8 mouse cellular contexts compared by ENCODE assay signal in the genomic region with DNA sequence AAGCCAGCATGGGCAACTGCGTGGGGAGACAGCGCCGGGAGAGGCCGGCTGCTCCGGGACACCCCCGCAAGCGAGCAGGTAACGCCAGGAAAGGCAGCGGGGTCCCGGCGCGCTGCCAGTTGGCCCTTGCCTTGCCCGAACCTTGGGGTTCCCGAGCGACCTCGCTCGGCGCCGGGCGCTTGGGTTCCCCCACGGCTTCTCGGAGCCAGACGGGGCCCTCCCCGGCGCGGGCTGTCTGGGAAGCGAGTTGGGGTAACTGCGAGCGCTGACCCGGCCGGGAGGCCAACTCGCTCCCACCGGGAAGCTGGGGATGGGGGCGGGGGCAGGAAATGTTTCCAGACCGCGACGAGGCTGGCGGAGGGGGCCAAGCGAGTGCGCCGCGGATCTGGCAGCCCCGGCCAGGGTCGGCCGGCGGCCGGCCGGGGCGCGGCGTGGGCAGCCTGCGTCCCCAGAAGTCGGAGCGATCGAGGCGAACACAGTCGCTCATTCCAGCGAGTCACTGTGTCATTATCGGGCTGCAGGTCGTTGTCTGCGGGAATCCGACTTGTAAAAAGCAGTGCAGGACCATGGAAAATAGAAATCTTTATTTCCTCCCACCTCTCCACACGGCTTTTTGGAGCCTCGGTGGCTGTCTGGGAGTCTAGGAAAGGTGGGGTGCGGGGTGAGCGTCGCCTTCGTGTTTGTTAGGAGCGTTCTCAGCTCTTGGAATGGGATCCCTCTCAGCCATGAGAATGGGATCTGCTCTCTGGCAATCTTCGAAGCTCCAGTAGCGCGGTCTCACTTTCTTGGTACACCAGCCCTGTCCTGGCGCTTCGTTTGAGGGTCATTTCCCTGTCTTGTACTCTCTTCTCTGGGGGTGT. TPM values are rescaled to one million over a fixed set of nuclear protein-coding genes. Genes with fewer than 3 reads are reported as not detected.
DNase-seq lines count a peak whose midpoint lies in the region; ATAC-seq and TF ChIP-seq lines count a peak whose summit lies in the region.

No protein-coding gene starts in this region.

- H3K9me3 ChIP-seq in forebrain, embryonic 15.5 days = no peaks in the 10 kb centered on the region
- H3K9me3 ChIP-seq in hindbrain, embryonic 12.5 days (replicated peaks) = no peaks in the 10 kb centered on the region
- no peaks in the 10 kb centered on the region for H3K9me3 ChIP-seq in liver, embryonic 13.5 days (replicated peaks)
- no peaks in the 10 kb centered on the region for H3K9me3 ChIP-seq in neural tube, embryonic 13.5 days

- H3K4me3 ChIP-seq in forebrain, embryonic 15.5 days = peak overlapping the region; percentile 70
- peak overlapping the region; percentile 83 for H3K4me3 ChIP-seq in hindbrain, embryonic 12.5 days
- peak overlapping the region; percentile 85 for H3K4me3 ChIP-seq in liver, embryonic 13.5 days (replicated peaks)
- peak overlapping the region; percentile 86 for H3K4me3 ChIP-seq in neural tube, embryonic 13.5 days

- peak overlapping the region; percentile 55 for H3K9ac ChIP-seq in forebrain, embryonic 15.5 days (replicated peaks)
- peak overlapping the region; percentile 74 for H3K9ac ChIP-seq in hindbrain, embryonic 12.5 days
- H3K9ac ChIP-seq in liver, embryonic 13.5 days = peak overlapping the region; percentile 78
- H3K9ac ChIP-seq in neural tube, embryonic 13.5 days = peak overlapping the region; percentile 74

- no peak for TF ChIP-seq CTCF in brain, embryonic 14.5 days (IDR thresholded peaks at IDR 0.05; ENCODE audit: borderline replicate concordance, extremely low read depth, insufficient read depth, insufficient read length)

- no peak; the same call in 1 of the 2 replicates for ATAC-seq in forebrain, embryonic 15.5 days (replicated peaks)
- no peak for ATAC-seq in hindbrain, embryonic 12.5 days (ENCODE audit: low FRiP score)
- no peak for ATAC-seq in liver, embryonic 13.5 days (ENCODE audit: low read depth)
- ATAC-seq in neural tube, embryonic 13.5 days (ENCODE audit: low read depth) = peak; percentile 3; the same call in 1 of the 2 replicates
- no peak for ATAC-seq in activated CD4-positive, CD25-positive, alpha-beta regulatory T cell, adult 4 months

- under 1% methylated on average over 74 of the region's 74 CpGs for WGBS in forebrain, embryonic 15.5 days
- under 1% methylated on average over 71 of the region's 74 CpGs for WGBS in hindbrain, embryonic 12.5 days
- WGBS in liver, embryonic 13.5 days (ENCODE audit: insufficient replicate concordance) = under 1% methylated on average over 74 of the region's 74 CpGs
- WGBS in neural tube, embryonic 13.5 days = under 1% methylated on average over 74 of the region's 74 CpGs

- peaks cover 8% of the 10 kb centered on the region; the same call in 1 of the 2 replicates for H3K27me3 ChIP-seq in forebrain, embryonic 15.5 days
- H3K27me3 ChIP-seq in hindbrain, embryonic 12.5 days = peaks cover 15% of the 10 kb centered on the region
- peaks cover 37% of the 10 kb centered on the region for H3K27me3 ChIP-seq in liver, embryonic 13.5 days
- H3K27me3 ChIP-seq in neural tube, embryonic 13.5 days = peaks cover 17% of the 10 kb centered on the region

- peaks cover 20% of the 10 kb centered on the region for H3K4me1 ChIP-seq in forebrain, embryonic 15.5 days
- H3K4me1 ChIP-seq in hindbrain, embryonic 12.5 days = peaks cover 20% of the 10 kb centered on the region
- H3K4me1 ChIP-seq in liver, embryonic 13.5 days (replicated peaks) = peaks cover 45% of the 10 kb centered on the region
- peaks cover 34% of the 10 kb centered on the region for H3K4me1 ChIP-seq in neural tube, embryonic 13.5 days (replicated peaks)

- H3K36me3 ChIP-seq in forebrain, embryonic 15.5 days = no peaks in the 10 kb centered on the region
- no peaks in the 10 kb centered on the region for H3K36me3 ChIP-seq in hindbrain, embryonic 12.5 days
- 0 out of 2 replicates have a peak, but pooled peaks cover 3% of the 10 kb centered on the region for H3K36me3 ChIP-seq in liver, embryonic 13.5 days
- no peaks in the 10 kb centered on the region for H3K36me3 ChIP-seq in neural tube, embryonic 13.5 days

- no peak for TF ChIP-seq POLR2A in brain, embryonic 14.5 days (IDR thresholded peaks at IDR 0.05; ENCODE audit: borderline replicate concordance, extremely low read depth, insufficient read depth, insufficient read length, poor library complexity, severe bottlenecking)

- peak overlapping the region; percentile 75; the same call in 1 of the 2 replicates for H3K27ac ChIP-seq in forebrain, embryonic 15.5 days (replicated peaks)
- peak overlapping the region; percentile 83 for H3K27ac ChIP-seq in hindbrain, embryonic 12.5 days
- H3K27ac ChIP-seq in liver, embryonic 13.5 days = peak overlapping the region; percentile 86
- H3K27ac ChIP-seq in neural tube, embryonic 13.5 days (replicated peaks) = peak overlapping the region; percentile 82

- peak; percentile 28 to 66 for DNase-seq in urinary bladder, adult 18-20 months (ENCODE audit: low spot score in 2 of 2)
- DNase-seq in urinary bladder, postnatal 10 days (ENCODE audit: low spot score) = no peak
- DNase-seq in brain, embryonic 14.5 days (ENCODE audit: low read depth) = peak; percentile 31
- DNase-seq in liver, embryonic 13.5 days = no peak

- H3K4me2 ChIP-seq in forebrain, embryonic 15.5 days (replicated peaks) = peak overlapping the region; percentile 98
- H3K4me2 ChIP-seq in hindbrain, embryonic 12.5 days (replicated peaks) = peak overlapping the region; percentile 99
- peak overlapping the region; percentile 96 for H3K4me2 ChIP-seq in liver, embryonic 13.5 days
- peak overlapping the region; percentile 93 for H3K4me2 ChIP-seq in neural tube, embryonic 13.5 days

RNA-seq across cellular contexts. Expression of a gene that starts 0.6 kb away (rescaled TPM):
- 20.0 and 20.9 TPM in 2 replicates for polyA plus RNA-seq in brain, embryonic 14.5 days (2012; rRNA removed)
- 8.7 and 9.9 TPM in 2 replicates for polyA plus RNA-seq in forebrain, embryonic 15.5 days (2015; fragmentation: Nextera tagmentation; extraction: Ambion mirVana)
- polyA plus RNA-seq in hindbrain, embryonic 12.5 days (2016; fragmentation: Nextera tagmentation; extraction: Ambion mirVana) = 15.9 and 16.2 TPM in 2 replicates
- 3.3 and 3.9 TPM in 2 replicates for polyA plus RNA-seq in liver, embryonic 13.5 days (2015; fragmentation: Nextera tagmentation; extraction: Ambion mirVana)
- 14.9 and 15.6 TPM in 2 replicates for polyA plus RNA-seq in neural tube, embryonic 13.5 days (2015; fragmentation: Nextera tagmentation; extraction: Ambion mirVana)
- polyA plus RNA-seq in activated CD4-positive, CD25-positive, alpha-beta regulatory T cell, adult 4 months (2017; shearing (Covaris generic)) = 1 to 10 TPM; 2.6 to 4.0 TPM

RNA-seq across cellular contexts. Expression of a gene that starts 1.2 kb away (rescaled TPM):
- 66.3 and 88.7 TPM in 2 replicates for polyA plus RNA-seq in brain, embryonic 14.5 days (2012; rRNA removed)
- 34.8 and 36.4 TPM in 2 replicates for polyA plus RNA-seq in forebrain, embryonic 15.5 days (2015; fragmentation: Nextera tagmentation; extraction: Ambion mirVana)
- polyA plus RNA-seq in hindbrain, embryonic 12.5 days (2016; fragmentation: Nextera tagmentation; extraction: Ambion mirVana) = 33.1 and 39.0 TPM in 2 replicates
- polyA plus RNA-seq in liver, embryonic 13.5 days (2015; fragmentation: Nextera tagmentation; extraction: Ambion mirVana) = 10.4 and 13.5 TPM in 2 replicates
- 32.8 and 37.1 TPM in 2 replicates for polyA plus RNA-seq in neural tube, embryonic 13.5 days (2015; fragmentation: Nextera tagmentation; extraction: Ambion mirVana)
- polyA plus RNA-seq in activated CD4-positive, CD25-positive, alpha-beta regulatory T cell, adult 4 months (2017; shearing (Covaris generic)) = 10 to 100 TPM; 63.7 to 75.3 TPM

RNA-seq across cellular contexts. Expression of a gene that starts 48.9 kb away (rescaled TPM):
- 85.1 and 121 TPM in 2 replicates for polyA plus RNA-seq in brain, embryonic 14.5 days (2012; rRNA removed)
- polyA plus RNA-seq in forebrain, embryonic 15.5 days (2015; fragmentation: Nextera tagmentation; extraction: Ambion mirVana) = 88.5 and 96.9 TPM in 2 replicates
- polyA plus RNA-seq in hindbrain, embryonic 12.5 days (2016; fragmentation: Nextera tagmentation; extraction: Ambion mirVana) = 75.8 and 76.4 TPM in 2 replicates
- polyA plus RNA-seq in liver, embryonic 13.5 days (2015; fragmentation: Nextera tagmentation; extraction: Ambion mirVana) = 43.1 and 44.1 TPM in 2 replicates
- 75.4 and 76.1 TPM in 2 replicates for polyA plus RNA-seq in neural tube, embryonic 13.5 days (2015; fragmentation: Nextera tagmentation; extraction: Ambion mirVana)
- 10 to 100 TPM; 39.0 to 41.1 TPM for polyA plus RNA-seq in activated CD4-positive, CD25-positive, alpha-beta regulatory T cell, adult 4 months (2017; shearing (Covaris generic))

RNA-seq across cellular contexts. Expression of a gene that starts 48.9 kb away (rescaled TPM):
- 30.5 and 31.5 TPM in 2 replicates for polyA plus RNA-seq in brain, embryonic 14.5 days (2012; rRNA removed)
- polyA plus RNA-seq in forebrain, embryonic 15.5 days (2015; fragmentation: Nextera tagmentation; extraction: Ambion mirVana) = 76.8 and 78.4 TPM in 2 replicates
- 63.1 and 64.4 TPM in 2 replicates for polyA plus RNA-seq in hindbrain, embryonic 12.5 days (2016; fragmentation: Nextera tagmentation; extraction: Ambion mirVana)
- polyA plus RNA-seq in liver, embryonic 13.5 days (2015; fragmentation: Nextera tagmentation; extraction: Ambion mirVana) = 61.6 and 67.2 TPM in 2 replicates
- polyA plus RNA-seq in neural tube, embryonic 13.5 days (2015; fragmentation: Nextera tagmentation; extraction: Ambion mirVana) = 64.4 and 69.4 TPM in 2 replicates
- 100 to 1,000 TPM in 1 of 2 experiments, 10 to 100 TPM in 1; 75.9 to 103 TPM for polyA plus RNA-seq in activated CD4-positive, CD25-positive, alpha-beta regulatory T cell, adult 4 months (2017; shearing (Covaris generic))

RNA-seq across cellular contexts. Expression of a gene that starts 53.6 kb away (rescaled TPM):
- polyA plus RNA-seq in brain, embryonic 14.5 days (2012; rRNA removed) = 0.34 and 0.38 TPM in 2 replicates
- polyA plus RNA-seq in forebrain, embryonic 15.5 days (2015; fragmentation: Nextera tagmentation; extraction: Ambion mirVana) = 0.36 and 0.51 TPM in 2 replicates
- not detected in 2 replicates for polyA plus RNA-seq in hindbrain, embryonic 12.5 days (2016; fragmentation: Nextera tagmentation; extraction: Ambion mirVana)
- 0.15 and 0.16 TPM in 2 replicates for polyA plus RNA-seq in liver, embryonic 13.5 days (2015; fragmentation: Nextera tagmentation; extraction: Ambion mirVana)
- 0.53 and 0.73 TPM in 2 replicates for polyA plus RNA-seq in neural tube, embryonic 13.5 days (2015; fragmentation: Nextera tagmentation; extraction: Ambion mirVana)
- not detected for polyA plus RNA-seq in activated CD4-positive, CD25-positive, alpha-beta regulatory T cell, adult 4 months (2017; shearing (Covaris generic))

Comparison
In these comparisons a context has a peak if more than half of its experiments do, and no peak if none do; other contexts are left out.
1. DNase-seq: peak in urinary bladder, adult 18-20 months (2 of 2) and brain, embryonic 14.5 days (single experiment); none in urinary bladder, postnatal 10 days (single experiment) and liver, embryonic 13.5 days (single experiment).
2. Peak in every context shown above with its lines, with median percentiles within 50 percentile points of each other: H3K27ac ChIP-seq, H3K4me2 ChIP-seq, H3K4me3 ChIP-seq and H3K9ac ChIP-seq.